Mouse (Mus musculus) forebrain, embryonic 11.5 days (tissue): Measurements from ENCODE around the gene Ankrd42. TPM values are rescaled to one million over a fixed set of nuclear protein-coding genes. Genes with fewer than 3 reads are reported as not detected.
A peak's percentile ranks its signal among the peaks of the same experiment; 100 is the strongest.

ENCODE experiments used
- ATAC-seq: fragments of 200-750 bp; cut with Nextera tagmentation; replicated peaks from 2 replicates; pipeline ENCODE4 v1.8.0; 2017; ENCODE audit warnings: moderate TSS enrichment; ENCODE audit not compliant: low FRiP score
- DNase-seq: peaks from one replicate; pipeline ENCODE4 v3.0.0-alpha.2; 2017; ENCODE audit warnings: low spot score
- H3K27ac ChIP-seq: fragments of 300-500 bp; sonication (generic); 2 replicates; pipeline ENCODE4 v1.5.1; 2014; ENCODE audit warnings: low read depth, low read length
- H3K27me3 ChIP-seq: fragments of 300-500 bp; sonication (generic); 2 replicates; pipeline ENCODE4 v1.6.1; 2014; ENCODE audit warnings: mild to moderate bottlenecking, low read length, mixed read lengths; ENCODE audit not compliant: control insufficient read depth, insufficient read depth
- H3K36me3 ChIP-seq: fragments of 300-500 bp; sonication (generic); 2 replicates; pipeline ENCODE4 v1.6.1; 2014; ENCODE audit warnings: mild to moderate bottlenecking, low read length, moderate library complexity, mixed read lengths; ENCODE audit not compliant: control insufficient read depth, insufficient read depth
- H3K4me1 ChIP-seq: fragments of 300-500 bp; sonication (generic); replicated peaks from 2 replicates; pipeline ENCODE4 v1.6.1; 2014; ENCODE audit warnings: low read length, mixed read lengths; ENCODE audit not compliant: control insufficient read depth, insufficient read depth
- H3K4me2 ChIP-seq: fragments of 300-500 bp; sonication (generic); 2 replicates; pipeline ENCODE4 v1.6.1; 2014; ENCODE audit warnings: low read depth, mild to moderate bottlenecking, low read length, moderate library complexity, mixed read lengths; ENCODE audit not compliant: severe bottlenecking
- H3K4me3 ChIP-seq: fragments of 300-500 bp; sonication (generic); 2 replicates; pipeline ENCODE4 v1.5.1; 2014; ENCODE audit warnings: low read depth, low read length
- H3K9ac ChIP-seq: fragments of 300-500 bp; sonication (generic); 2 replicates; pipeline ENCODE4 v1.6.1; 2014; ENCODE audit warnings: low read length
- H3K9me3 ChIP-seq: fragments of 300-500 bp; sonication (generic); 2 replicates; pipeline ENCODE4 v1.6.1; 2016; ENCODE audit warnings: low read length, mixed read lengths; ENCODE audit not compliant: control insufficient read depth
- WGBS: fragments of 180-500 bp; shearing (Covaris S2); extraction: QIAGEN DNeasy Blood & Tissue Kit; methylation state at CpG from one replicate; pipeline ENCODE4 v1.1.7; 2014; 5-methylcytosine and 5-hydroxymethylcytosine counted together
- polyA plus RNA-seq: library from polyadenylated mRNA; unstranded; fragments of >200 nt; fragmentation: Nextera tagmentation; extraction: Ambion mirVana; gene quantifications from 2 replicates; pipeline ENCODE4 v1.2.1, GENCODE M21; 2014

The Ankrd42 gene
- polyA plus RNA-seq, 1 experiment from 2014 or later = 9.1 TPM

- no peak for DNase-seq
- Histone ChIP-seq H3K4me1 (no peaks in the 10 kb centered on the region), H3K9ac (no peak overlapping the region), H3K27ac (no peak overlapping the region), H3K4me3 (no peak overlapping the region), H3K4me2 (no peak overlapping the region), H3K9me3 (no peaks in the 10 kb centered on the region), H3K36me3 (peaks cover 15% of the 10 kb centered on the region), H3K27me3 (no peaks in the 10 kb centered on the region)
- no peak for ATAC-seq
- 94% methylated on average over 1 of the region's 1 CpGs for WGBS
Observed at GRCm38 (mm10) chr7:92653329-92653728, 16.4 kb upstream of the Ankrd42 start.

GRCm38 (mm10) chr7:92647790-92648189 lies 10.8 kb upstream of the Ankrd42 start:
- Histone ChIP-seq H3K9me3 (no peaks in the 10 kb centered on the region), H3K27me3 (no peaks in the 10 kb centered on the region), H3K4me2 (no peak overlapping the region), H3K27ac (no peak overlapping the region), H3K36me3 (no peaks in the 10 kb centered on the region; the same call in 1 of the 2 replicates), H3K9ac (no peak overlapping the region), H3K4me3 (no peak overlapping the region), H3K4me1 (no peaks in the 10 kb centered on the region; the same call in 1 of the 2 replicates)
- ATAC-seq = no peak
- no peak for DNase-seq
- WGBS = 88% methylated on average over 7 of the region's 7 CpGs

DNA sequence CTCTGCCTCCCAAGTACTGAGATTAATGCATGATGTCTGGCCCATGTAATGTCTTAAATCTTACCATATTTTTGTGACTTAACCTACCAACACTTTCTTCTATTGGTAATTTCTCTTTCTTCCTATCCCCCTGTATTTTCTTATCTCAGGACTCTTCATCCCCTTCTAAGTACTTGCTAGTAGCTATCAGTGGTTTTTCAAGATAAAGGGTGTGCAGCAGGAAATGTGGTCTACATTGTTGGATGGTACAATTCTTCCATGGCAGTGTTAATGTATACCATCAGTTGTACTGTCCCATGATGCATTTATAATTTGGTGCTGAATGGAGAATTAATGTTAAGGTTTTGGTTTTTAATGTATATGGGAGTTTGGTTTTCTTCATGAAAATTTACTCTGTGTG lies 5.4 kb upstream of the Ankrd42 start:
- H3K4me1 ChIP-seq = peaks cover 2% of the 10 kb centered on the region; the same call in 1 of the 2 replicates
- DNase-seq (no peak), ATAC-seq (no peak)
- H3K9ac ChIP-seq = no peak overlapping the region
- H3K27ac ChIP-seq = no peak overlapping the region
- no peaks in the 10 kb centered on the region; the same call in 1 of the 2 replicates for H3K36me3 ChIP-seq
- H3K4me3 ChIP-seq = no peak overlapping the region
- no peaks in the 10 kb centered on the region for H3K27me3 ChIP-seq
- no peak overlapping the region for H3K4me2 ChIP-seq
- no peaks in the 10 kb centered on the region for H3K9me3 ChIP-seq

GRCm38 (mm10) chr7:92638050-92638449 lies 1.1 kb upstream of the Ankrd42 start:
- ATAC-seq (no peak), DNase-seq (no peak)
- Histone ChIP-seq H3K4me3 (peak overlapping the region; percentile 68), H3K4me2 (peak overlapping the region; percentile 71; the same call in 1 of the 2 replicates), H3K27ac (no peak overlapping the region), H3K9me3 (no peaks in the 10 kb centered on the region), H3K36me3 (no peaks in the 10 kb centered on the region; the same call in 1 of the 2 replicates), H3K9ac (no peak overlapping the region), H3K4me1 (peaks cover 4% of the 10 kb centered on the region; the same call in 1 of the 2 replicates), H3K27me3 (no peaks in the 10 kb centered on the region)
- 90% methylated on average over 5 of the region's 5 CpGs for WGBS

DNA sequence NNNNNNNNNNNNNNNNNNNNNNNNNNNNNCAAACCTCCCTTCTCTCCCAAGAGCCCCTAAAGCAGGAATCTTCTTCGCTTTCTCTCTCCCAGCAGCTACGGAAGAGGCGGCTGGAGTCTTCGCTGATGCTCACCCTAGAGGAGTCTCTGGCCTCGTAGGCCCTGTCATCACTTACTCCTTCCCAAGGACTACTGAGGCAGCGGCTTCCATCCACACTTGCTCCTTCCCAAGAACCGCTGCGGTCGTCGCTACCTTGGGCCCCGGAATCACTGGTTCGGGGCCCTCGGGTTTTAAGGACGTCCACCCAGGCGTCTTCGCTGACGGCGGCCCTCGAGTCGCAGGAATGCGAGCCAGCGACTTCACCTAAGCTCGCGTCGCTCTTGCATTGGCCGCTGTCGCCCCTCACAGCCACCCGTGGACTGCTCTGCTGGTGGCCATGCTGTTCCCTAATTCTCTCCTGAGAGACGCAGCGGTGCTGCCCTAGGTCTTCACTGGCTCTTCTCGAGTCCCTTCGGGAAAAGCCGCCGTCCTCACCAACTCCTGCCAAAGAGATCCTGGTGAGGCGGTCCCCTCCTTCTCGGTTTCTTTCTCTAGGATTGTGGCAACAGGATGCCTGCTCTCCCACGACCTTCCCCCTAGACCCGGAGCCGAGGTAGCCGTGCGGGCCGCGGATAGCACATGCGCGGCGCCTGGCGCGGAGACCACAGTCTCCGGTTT lies 489 bp downstream of the Ankrd42 start:
- peak; percentile 64 for DNase-seq
- no peak overlapping the region for H3K27ac ChIP-seq
- WGBS = 1% methylated on average over 47 of the region's 49 CpGs

GRCm38 (mm10) chr7:92630167-92630566 lies 6.8 kb downstream of the Ankrd42 start:
- no peaks in the 10 kb centered on the region for H3K4me1 ChIP-seq
- 41% methylated on average over 2 of the region's 2 CpGs for WGBS
- H3K9ac ChIP-seq = no peak overlapping the region
- H3K4me2 ChIP-seq = no peak overlapping the region
- H3K27ac ChIP-seq = no peak overlapping the region
- ATAC-seq (no peak), DNase-seq (no peak)
- H3K36me3 ChIP-seq = no peaks in the 10 kb centered on the region
- H3K4me3 ChIP-seq = no peak overlapping the region
- H3K27me3 ChIP-seq = no peaks in the 10 kb centered on the region
- no peaks in the 10 kb centered on the region for H3K9me3 ChIP-seq

More for the DNA sequence above, 489 bp downstream of the Ankrd42 start:
- no peaks in the 10 kb centered on the region for H3K9me3 ChIP-seq
- H3K4me1 ChIP-seq = peaks cover 4% of the 10 kb centered on the region; the same call in 1 of the 2 replicates
- H3K9ac ChIP-seq = peak overlapping the region; percentile 73
- H3K27me3 ChIP-seq = no peaks in the 10 kb centered on the region
- no peaks in the 10 kb centered on the region for H3K36me3 ChIP-seq
- peak overlapping the region; percentile 94 for H3K4me2 ChIP-seq
- peak overlapping the region; percentile 68 for H3K4me3 ChIP-seq
- ATAC-seq = peak; percentile 78

- H3K4me2 ChIP-seq = no peak overlapping the region
- ATAC-seq (no peak), DNase-seq (no peak)
- H3K27me3 ChIP-seq = no peaks in the 10 kb centered on the region
- no peak overlapping the region for H3K9ac ChIP-seq
- no peak overlapping the region for H3K27ac ChIP-seq
- no peaks in the 10 kb centered on the region for H3K9me3 ChIP-seq
- no peaks in the 10 kb centered on the region for H3K4me1 ChIP-seq
- WGBS = 58% methylated on average over 2 of the region's 2 CpGs
- no peaks in the 10 kb centered on the region for H3K36me3 ChIP-seq
- H3K4me3 ChIP-seq = no peak overlapping the region
Observed at GRCm38 (mm10) chr7:92624488-92624887, 12.5 kb downstream of the Ankrd42 start.

GRCm38 (mm10) chr7:92610830-92611229 lies 26.1 kb downstream of the Ankrd42 start:
- ATAC-seq (no peak), DNase-seq (peak; percentile 55)
- WGBS = 48% methylated on average over 7 of the region's 7 CpGs
- Histone ChIP-seq H3K9me3 (no peaks in the 10 kb centered on the region), H3K9ac (no peak overlapping the region), H3K36me3 (no peaks in the 10 kb centered on the region), H3K27me3 (no peaks in the 10 kb centered on the region), H3K4me3 (no peak overlapping the region), H3K4me1 (no peaks in the 10 kb centered on the region), H3K27ac (no peak overlapping the region), H3K4me2 (no peak overlapping the region)

DNA sequence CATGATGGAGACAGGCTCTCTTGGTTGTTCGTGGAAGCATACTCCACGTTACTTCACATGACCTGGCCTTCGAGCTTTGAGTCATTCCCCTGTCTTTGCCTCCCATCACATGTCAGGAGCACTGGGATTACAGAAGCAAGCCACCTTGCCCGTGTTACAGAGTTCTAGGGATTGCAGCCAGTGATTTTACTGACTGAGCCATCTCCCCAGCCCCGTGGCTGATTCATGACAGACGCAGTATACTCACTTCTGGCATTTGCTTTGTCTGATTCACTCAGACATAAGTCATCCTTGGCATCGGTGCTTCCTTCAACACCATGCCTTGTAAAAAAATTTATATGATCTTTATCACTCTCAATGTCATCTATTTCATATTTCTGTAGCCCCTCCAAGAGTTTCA lies 32.0 kb downstream of the Ankrd42 start:
- ATAC-seq (no peak), DNase-seq (no peak)
- H3K9me3 ChIP-seq = no peaks in the 10 kb centered on the region
- no peak overlapping the region for H3K4me3 ChIP-seq
- no peaks in the 10 kb centered on the region for H3K36me3 ChIP-seq
- H3K4me2 ChIP-seq = no peak overlapping the region
- 94% methylated on average over 7 of the region's 7 CpGs for WGBS
- H3K27ac ChIP-seq = no peak overlapping the region
- no peak overlapping the region for H3K9ac ChIP-seq
- H3K4me1 ChIP-seq = no peaks in the 10 kb centered on the region
- H3K27me3 ChIP-seq = no peaks in the 10 kb centered on the region
